Mouse (Mus musculus) lung, postnatal 0 days (tissue): Measurements from ENCODE around the gene Bclaf1.

Experiments used
- CTCF ChIP-seq: IDR thresholded peaks from 2 replicates; pipeline ENCODE4 v1.5.1; 2016; ENCODE audit warnings: antibody characterized with exemption, mild to moderate bottlenecking
- EP300 ChIP-seq: IDR thresholded peaks from 2 replicates; pipeline ENCODE4 v1.6.1; 2016; ENCODE audit warnings: antibody characterized with exemption, mild to moderate bottlenecking, control low read depth

GRCm38 (mm10) chr10:20311918-20312735 is at the start of gene Bclaf1:
- peak; percentile 88 for TF ChIP-seq EP300
- no peak for TF ChIP-seq CTCF
